Mouse (Mus musculus) ovary, adult 18-20 months (tissue): Measurements from ENCODE around the gene Cd59a.

ENCODE experiments used
- DNase-seq: peaks from one replicate; pipeline ENCODE4 v3.0.0; 2022; ENCODE audit warnings: low spot score, mixed read lengths

The Cd59a gene

GRCm38 (mm10) chr2:104142140-104142539 is 46.5 kb downstream of the Cd59a start:
- no peak for DNase-seq

- no peak for DNase-seq
These were observed 48.4 kb downstream of the Cd59a start for GRCm38 (mm10) chr2:104144004-104144403.

GRCm38 (mm10) chr2:104145983-104146382 is 50.4 kb downstream of the Cd59a start:
- DNase-seq: no peak

- no peak for DNase-seq
These were observed 52.4 kb downstream of the Cd59a start for GRCm38 (mm10) chr2:104147910-104148561.

GRCm38 (mm10) chr2:104150608-104151397 is 55.2 kb downstream of the Cd59a start:
- no peak for DNase-seq

GRCm38 (mm10) chr2:104153345-104153744 is 57.7 kb downstream of the Cd59a start:
- no peak for DNase-seq

GRCm38 (mm10) chr2:104153876-104154275 is 58.3 kb downstream of the Cd59a start:
- no peak for DNase-seq

GRCm38 (mm10) chr2:104157831-104158230 is 62.2 kb downstream of the Cd59a start:
- no peak for DNase-seq

- DNase-seq: no peak
These were observed 67.8 kb downstream of the Cd59a start for GRCm38 (mm10) chr2:104163418-104163817.

- DNase-seq: no peak
These were observed 68.4 kb downstream of the Cd59a start for GRCm38 (mm10) chr2:104163978-104164487.
